Mouse (Mus musculus): ENCODE data around the gene Alg14. TPM values are rescaled to one million over a fixed set of nuclear protein-coding genes. Genes with fewer than 3 reads are reported as not detected.
A peak's percentile ranks its signal among the peaks of the same experiment; 100 is the strongest.

Gene Alg14
- polyA plus RNA-seq, 1 experiment from 2014 or later: 32.4 TPM

- ATAC-seq (ENCODE audit: insufficient number of reproducible peaks, low FRiP score, low TSS enrichment, low read depth): no peak
- Histone ChIP-seq H3K27ac (replicated peaks; ENCODE audit: low read depth, low read length) (no peak overlapping the region), H3K27me3 (ENCODE audit: control insufficient read depth, insufficient read depth, low read length) (no peaks in the 10 kb centered on the region), H3K36me3 (ENCODE audit: control insufficient read depth, insufficient read depth, low read length) (no peaks in the 10 kb centered on the region), H3K4me1 (ENCODE audit: control insufficient read depth, insufficient read depth, low read length) (no peaks in the 10 kb centered on the region), H3K4me3 (ENCODE audit: low read depth, low read length) (no peak overlapping the region), H3K9ac (ENCODE audit: low read length) (no peak overlapping the region), H3K4me2 (ENCODE audit: low read depth, severe bottlenecking) (no peak overlapping the region), H3K9me3 (ENCODE audit: control insufficient read depth, low read length) (no peaks in the 10 kb centered on the region)
- no peak for DNase-seq (ENCODE audit: low spot score)
- WGBS: 89% methylated on average over 7 of the region's 7 CpGs
These were observed 38.7 kb downstream of the Alg14 start for GRCm38 (mm10) chr3:121330244-121330646.

GRCm38 (mm10) chr3:121336234-121336890 is 44.8 kb downstream of the Alg14 start:
- WGBS: 93% methylated on average over 6 of the region's 6 CpGs
- no peaks in the 10 kb centered on the region for H3K9me3 ChIP-seq (ENCODE audit: control insufficient read depth, low read length)

GRCm38 (mm10) chr3:121338687-121339086 is 47.1 kb downstream of the Alg14 start:
- no peaks in the 10 kb centered on the region for H3K9me3 ChIP-seq (ENCODE audit: control insufficient read depth, low read length)
- DNase-seq (ENCODE audit: low spot score): no peak
- H3K4me2 ChIP-seq (ENCODE audit: low read depth, severe bottlenecking): no peak overlapping the region
- WGBS: 58% methylated on average over 2 of the region's 2 CpGs
- no peak for ATAC-seq (ENCODE audit: insufficient number of reproducible peaks, low FRiP score, low TSS enrichment, low read depth)
- no peaks in the 10 kb centered on the region for H3K27me3 ChIP-seq (ENCODE audit: control insufficient read depth, insufficient read depth, low read length)
- H3K36me3 ChIP-seq (ENCODE audit: control insufficient read depth, insufficient read depth, low read length): no peaks in the 10 kb centered on the region
- H3K4me1 ChIP-seq (ENCODE audit: control insufficient read depth, insufficient read depth, low read length): 0 out of 2 replicates have a peak, but pooled peaks cover 4% of the 10 kb centered on the region
- no peak overlapping the region for H3K4me3 ChIP-seq (ENCODE audit: low read depth, low read length)
- no peak overlapping the region for H3K27ac ChIP-seq (replicated peaks; ENCODE audit: low read depth, low read length)
- no peak overlapping the region for H3K9ac ChIP-seq (ENCODE audit: low read length)

More at GRCm38 (mm10) chr3:121336234-121336890, 44.8 kb downstream of the Alg14 start:
- no peak overlapping the region for H3K27ac ChIP-seq (replicated peaks; ENCODE audit: low read depth, low read length)
- no peak overlapping the region for H3K9ac ChIP-seq (ENCODE audit: low read length)
- no peak overlapping the region for H3K4me2 ChIP-seq (ENCODE audit: low read depth, severe bottlenecking)
- ATAC-seq (ENCODE audit: insufficient number of reproducible peaks, low FRiP score, low TSS enrichment, low read depth): no peak
- no peak overlapping the region for H3K4me3 ChIP-seq (ENCODE audit: low read depth, low read length)
- DNase-seq (ENCODE audit: low spot score): no peak
- no peaks in the 10 kb centered on the region for H3K27me3 ChIP-seq (ENCODE audit: control insufficient read depth, insufficient read depth, low read length)
- H3K36me3 ChIP-seq (ENCODE audit: control insufficient read depth, insufficient read depth, low read length): no peaks in the 10 kb centered on the region
- 0 out of 2 replicates have a peak, but pooled peaks cover 4% of the 10 kb centered on the region for H3K4me1 ChIP-seq (ENCODE audit: control insufficient read depth, insufficient read depth, low read length)

- H3K4me1 ChIP-seq (ENCODE audit: control insufficient read depth, insufficient read depth, low read length): peaks cover 11% of the 10 kb centered on the region; the same call in 1 of the 2 replicates
- no peak overlapping the region for H3K27ac ChIP-seq (replicated peaks; ENCODE audit: low read depth, low read length)
- no peak for ATAC-seq (ENCODE audit: insufficient number of reproducible peaks, low FRiP score, low TSS enrichment, low read depth)
- H3K9me3 ChIP-seq (ENCODE audit: control insufficient read depth, low read length): no peaks in the 10 kb centered on the region
- no peak overlapping the region for H3K9ac ChIP-seq (ENCODE audit: low read length)
- WGBS: 60% methylated on average over 7 of the region's 7 CpGs
- no peaks in the 10 kb centered on the region for H3K36me3 ChIP-seq (ENCODE audit: control insufficient read depth, insufficient read depth, low read length)
- no peak overlapping the region for H3K4me2 ChIP-seq (ENCODE audit: low read depth, severe bottlenecking)
- no peak for DNase-seq (ENCODE audit: low spot score)
- no peaks in the 10 kb centered on the region for H3K27me3 ChIP-seq (ENCODE audit: control insufficient read depth, insufficient read depth, low read length)
- no peak overlapping the region for H3K4me3 ChIP-seq (ENCODE audit: low read depth, low read length)
These were observed 48.8 kb downstream of the Alg14 start for GRCm38 (mm10) chr3:121340321-121340761.

GRCm38 (mm10) chr3:121343224-121343623 is 51.7 kb downstream of the Alg14 start:
- 79% methylated on average over 7 of the region's 7 CpGs for WGBS
- peaks cover 8% of the 10 kb centered on the region; the same call in 1 of the 2 replicates for H3K4me1 ChIP-seq (ENCODE audit: control insufficient read depth, insufficient read depth, low read length)

GRCm38 (mm10) chr3:121344056-121344945 is 52.7 kb downstream of the Alg14 start:
- ATAC-seq (ENCODE audit: insufficient number of reproducible peaks, low FRiP score, low TSS enrichment, low read depth) (peak; percentile 59; the same call in 1 of the 2 replicates), DNase-seq (ENCODE audit: low spot score) (peak; percentile 42)
- WGBS: 34% methylated on average over 8 of the region's 8 CpGs
- Histone ChIP-seq H3K4me2 (ENCODE audit: low read depth, severe bottlenecking) (no peak overlapping the region), H3K4me1 (ENCODE audit: control insufficient read depth, insufficient read depth, low read length) (peaks cover 8% of the 10 kb centered on the region; the same call in 1 of the 2 replicates), H3K27ac (replicated peaks; ENCODE audit: low read depth, low read length) (peak overlapping the region; percentile 30; the same call in 1 of the 2 replicates), H3K9ac (ENCODE audit: low read length) (no peak overlapping the region), H3K27me3 (ENCODE audit: control insufficient read depth, insufficient read depth, low read length) (no peaks in the 10 kb centered on the region), H3K4me3 (ENCODE audit: low read depth, low read length) (no peak overlapping the region), H3K36me3 (ENCODE audit: control insufficient read depth, insufficient read depth, low read length) (no peaks in the 10 kb centered on the region), H3K9me3 (ENCODE audit: control insufficient read depth, low read length) (no peaks in the 10 kb centered on the region)

More at GRCm38 (mm10) chr3:121343224-121343623, 51.7 kb downstream of the Alg14 start:
- Histone ChIP-seq H3K27ac (replicated peaks; ENCODE audit: low read depth, low read length) (no peak overlapping the region), H3K9me3 (ENCODE audit: control insufficient read depth, low read length) (no peaks in the 10 kb centered on the region), H3K27me3 (ENCODE audit: control insufficient read depth, insufficient read depth, low read length) (no peaks in the 10 kb centered on the region), H3K4me3 (ENCODE audit: low read depth, low read length) (no peak overlapping the region), H3K9ac (ENCODE audit: low read length) (no peak overlapping the region), H3K36me3 (ENCODE audit: control insufficient read depth, insufficient read depth, low read length) (no peaks in the 10 kb centered on the region), H3K4me2 (ENCODE audit: low read depth, severe bottlenecking) (no peak overlapping the region)
- no peak for ATAC-seq (ENCODE audit: insufficient number of reproducible peaks, low FRiP score, low TSS enrichment, low read depth)
- no peak for DNase-seq (ENCODE audit: low spot score)

- peak overlapping the region; percentile 30; the same call in 1 of the 2 replicates for H3K27ac ChIP-seq (replicated peaks; ENCODE audit: low read depth, low read length)
- peaks cover 8% of the 10 kb centered on the region; the same call in 1 of the 2 replicates for H3K4me1 ChIP-seq (ENCODE audit: control insufficient read depth, insufficient read depth, low read length)
- WGBS: 44% methylated on average over 11 of the region's 11 CpGs
- no peaks in the 10 kb centered on the region for H3K9me3 ChIP-seq (ENCODE audit: control insufficient read depth, low read length)
- H3K36me3 ChIP-seq (ENCODE audit: control insufficient read depth, insufficient read depth, low read length): no peaks in the 10 kb centered on the region
- no peak for ATAC-seq (ENCODE audit: insufficient number of reproducible peaks, low FRiP score, low TSS enrichment, low read depth)
- no peaks in the 10 kb centered on the region for H3K27me3 ChIP-seq (ENCODE audit: control insufficient read depth, insufficient read depth, low read length)
- no peak overlapping the region for H3K4me2 ChIP-seq (ENCODE audit: low read depth, severe bottlenecking)
- H3K9ac ChIP-seq (ENCODE audit: low read length): no peak overlapping the region
- no peak for DNase-seq (ENCODE audit: low spot score)
- H3K4me3 ChIP-seq (ENCODE audit: low read depth, low read length): no peak overlapping the region
These were observed 53.5 kb downstream of the Alg14 start for GRCm38 (mm10) chr3:121344951-121345642.

GRCm38 (mm10) chr3:121345643-121346000 is 54.0 kb downstream of the Alg14 start:
- 46% methylated on average over 6 of the region's 6 CpGs for WGBS
- no peak for DNase-seq (ENCODE audit: low spot score)
- H3K9ac ChIP-seq (ENCODE audit: low read length): no peak overlapping the region
- no peak overlapping the region for H3K4me2 ChIP-seq (ENCODE audit: low read depth, severe bottlenecking)
- no peaks in the 10 kb centered on the region for H3K27me3 ChIP-seq (ENCODE audit: control insufficient read depth, insufficient read depth, low read length)
- no peak for ATAC-seq (ENCODE audit: insufficient number of reproducible peaks, low FRiP score, low TSS enrichment, low read depth)
- H3K9me3 ChIP-seq (ENCODE audit: control insufficient read depth, low read length): no peaks in the 10 kb centered on the region
- H3K27ac ChIP-seq (replicated peaks; ENCODE audit: low read depth, low read length): no peak overlapping the region
- no peaks in the 10 kb centered on the region for H3K36me3 ChIP-seq (ENCODE audit: control insufficient read depth, insufficient read depth, low read length)
- peaks cover 8% of the 10 kb centered on the region; the same call in 1 of the 2 replicates for H3K4me1 ChIP-seq (ENCODE audit: control insufficient read depth, insufficient read depth, low read length)
- no peak overlapping the region for H3K4me3 ChIP-seq (ENCODE audit: low read depth, low read length)

Measured in limb, embryonic 11.5 days (tissue).